In the genomic region with DNA sequence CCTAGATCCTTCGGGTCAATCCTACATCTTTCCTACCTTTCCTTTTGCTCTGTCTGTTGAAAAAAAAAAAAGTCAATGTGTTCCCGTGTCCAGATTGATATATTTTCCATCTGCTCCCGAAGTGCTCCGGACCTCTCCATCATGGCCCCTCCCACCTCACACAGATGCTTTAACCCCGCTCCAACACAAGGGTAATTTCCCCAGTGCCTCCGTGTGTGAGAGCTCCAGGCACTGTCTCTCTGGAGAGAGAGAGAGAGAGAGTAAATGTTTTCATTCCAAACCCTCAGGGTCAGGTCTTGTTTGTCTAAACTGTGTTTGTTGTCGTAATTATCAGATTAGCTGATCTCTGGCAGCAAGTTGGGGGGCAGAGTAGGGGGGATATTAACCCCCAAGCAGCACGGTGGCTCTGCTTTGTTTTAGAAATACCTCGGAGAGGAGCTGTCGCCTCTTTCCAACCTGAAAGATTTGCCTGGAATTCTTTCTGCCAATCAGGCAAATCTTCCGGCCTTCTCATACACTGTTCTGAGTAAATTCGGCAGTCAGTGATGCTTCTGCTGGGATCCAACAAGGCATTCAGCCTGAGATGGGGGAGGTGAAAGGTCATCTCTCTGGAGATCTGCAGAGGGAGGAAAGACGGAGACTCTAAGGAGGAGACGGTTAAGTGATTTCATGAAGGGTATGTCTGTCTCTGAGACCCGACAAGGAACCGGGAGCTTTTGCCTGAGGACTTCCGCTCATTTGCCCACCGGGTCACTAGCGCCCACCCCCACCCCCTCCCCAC, we compare ENCODE assay signal across 10 mouse cellular contexts. TPM values are rescaled to one million over a fixed set of nuclear protein-coding genes. Genes with fewer than 3 reads are reported as not detected.
A peak's percentile ranks its signal among the peaks of the same experiment; 100 is the strongest.
DNase-seq lines count a peak whose midpoint lies in the region; ATAC-seq and TF ChIP-seq lines count a peak whose summit lies in the region.
"Had no signal": no experiment of that assay in that cellular context is flagged by ENCODE, and none has a peak within 500 bp of the region (broad histone marks: within the 10 kb centered on the region; RNA-seq: fewer than 3 reads in every experiment).

No protein-coding gene starts in this region.

- peak overlapping the region; percentile 37; the same call in 1 of the 2 replicates for H3K9ac ChIP-seq in hindbrain, embryonic 11.5 days (ENCODE audit: low read depth, low read length)
- no peak overlapping the region; the same call in 1 of the 2 replicates for H3K9ac ChIP-seq in midbrain, embryonic 13.5 days (replicated peaks)

- TF ChIP-seq CTCF in testis, adult 2 months (IDR thresholded peaks at IDR 0.05; ENCODE audit: control insufficient read depth, insufficient read depth, insufficient replicate concordance, low read depth, low read length) = no peak
- no peak for TF ChIP-seq CTCF in cerebellum, adult 2 months (IDR thresholded peaks at IDR 0.05; ENCODE audit: borderline replicate concordance, insufficient read depth, low read depth, low read length)

- WGBS in hindbrain, embryonic 11.5 days = 6% methylated on average over 19 of the region's 19 CpGs
- 6% methylated on average over 19 of the region's 19 CpGs for WGBS in midbrain, embryonic 13.5 days
- 18% methylated on average over 19 of the region's 19 CpGs for WGBS in cerebellum, adult 2 months

- ATAC-seq in hindbrain, embryonic 11.5 days (ENCODE audit: low FRiP score) = no peak
- no peak for ATAC-seq in midbrain, embryonic 13.5 days

- peak overlapping the region; percentile 11; the same call in 1 of the 2 replicates for H3K4me3 ChIP-seq in testis, adult 2 months (ENCODE audit: control insufficient read depth, low read depth, low read length)
- H3K4me3 ChIP-seq in hindbrain, embryonic 11.5 days (ENCODE audit: low read depth, low read length) = no peak overlapping the region; the same call in 1 of the 2 replicates
- 0 out of 2 replicates have a peak overlapping the region, but pooled peaks have one; percentile 3 for H3K4me3 ChIP-seq in midbrain, embryonic 13.5 days (replicated peaks)
- H3K4me3 ChIP-seq in cerebellum, adult 2 months (replicated peaks; ENCODE audit: insufficient read depth, low read depth, low read length) = no peak overlapping the region

- no peak overlapping the region for H3K27ac ChIP-seq in testis, adult 2 months (ENCODE audit: control insufficient read depth, insufficient read depth, low read depth, low read length)
- H3K27ac ChIP-seq in hindbrain, embryonic 11.5 days (ENCODE audit: low read depth, low read length) = no peak overlapping the region
- no peak overlapping the region for H3K27ac ChIP-seq in midbrain, embryonic 13.5 days
- no peak overlapping the region for H3K27ac ChIP-seq in cerebellum, adult 2 months (ENCODE audit: insufficient read depth, low read length)

- H3K9me3 ChIP-seq in hindbrain, embryonic 11.5 days (ENCODE audit: control insufficient read depth, low read length) = no peaks in the 10 kb centered on the region
- no peaks in the 10 kb centered on the region for H3K9me3 ChIP-seq in midbrain, embryonic 13.5 days

- no peaks in the 10 kb centered on the region for H3K27me3 ChIP-seq in testis, adult 2 months (ENCODE audit: control insufficient read depth, insufficient read depth, low read length)
- no peaks in the 10 kb centered on the region for H3K27me3 ChIP-seq in hindbrain, embryonic 11.5 days (ENCODE audit: control insufficient read depth, insufficient read depth, low read length)
- peaks cover 23% of the 10 kb centered on the region; the same call in 1 of the 2 replicates for H3K27me3 ChIP-seq in midbrain, embryonic 13.5 days
- no peaks in the 10 kb centered on the region; the same call in 1 of the 2 replicates for H3K27me3 ChIP-seq in cerebellum, adult 2 months (ENCODE audit: control insufficient read depth, insufficient read depth, low read length)

- DNase-seq in testis, postnatal 10 days (ENCODE audit: low spot score) = no peak
- peak; percentile 57 for DNase-seq in hindbrain, embryonic 11.5 days (ENCODE audit: low spot score)
- DNase-seq in cerebellum, adult 2 months = no peak
- no peak for DNase-seq in cerebellum, postnatal 25 days
- no peak for DNase-seq in thymus, postnatal 25 days
- no peak for DNase-seq in cerebellum, postnatal 36 days
- DNase-seq: kidney, adult 8-10 months; right cerebral cortex, postnatal 25 days had no signal

- no peaks in the 10 kb centered on the region for H3K36me3 ChIP-seq in testis, adult 2 months (ENCODE audit: control insufficient read depth, insufficient read depth, low read length)
- H3K36me3 ChIP-seq in hindbrain, embryonic 11.5 days (ENCODE audit: control insufficient read depth, insufficient read depth, low read length) = no peaks in the 10 kb centered on the region
- H3K36me3 ChIP-seq in midbrain, embryonic 13.5 days = no peaks in the 10 kb centered on the region

- H3K4me2 ChIP-seq in hindbrain, embryonic 11.5 days (replicated peaks; ENCODE audit: low read depth, low read length) = peak overlapping the region; percentile 32
- peak overlapping the region; percentile 39 for H3K4me2 ChIP-seq in midbrain, embryonic 13.5 days (replicated peaks)

- no peak for TF ChIP-seq POLR2A in testis, adult 2 months (IDR thresholded peaks at IDR 0.05; ENCODE audit: control insufficient read depth, low read depth, low read length)
- no peak for TF ChIP-seq POLR2A in cerebellum, adult 2 months (IDR thresholded peaks at IDR 0.05; ENCODE audit: borderline replicate concordance, insufficient read depth, low read length)

- peaks cover 2% of the 10 kb centered on the region for H3K4me1 ChIP-seq in testis, adult 2 months (ENCODE audit: control insufficient read depth, insufficient read depth, low read length)
- peaks cover 4% of the 10 kb centered on the region; the same call in 1 of the 2 replicates for H3K4me1 ChIP-seq in hindbrain, embryonic 11.5 days (replicated peaks; ENCODE audit: control insufficient read depth, insufficient read depth, low read length)
- peaks cover 14% of the 10 kb centered on the region for H3K4me1 ChIP-seq in midbrain, embryonic 13.5 days (replicated peaks)
- no peaks in the 10 kb centered on the region for H3K4me1 ChIP-seq in cerebellum, adult 2 months (ENCODE audit: control insufficient read depth, insufficient read depth, low read length)

RNA-seq across cellular contexts. Expression of gene Got1, which starts 22.1 kb away (rescaled TPM):
- polyA plus RNA-seq in testis, adult 2 months (2012; rRNA removed) = 13.4 and 14.2 TPM in 2 replicates
- 51.0 and 53.4 TPM in 2 replicates for polyA plus RNA-seq in hindbrain, embryonic 11.5 days (2014; fragmentation: Nextera tagmentation; extraction: Ambion mirVana)
- polyA plus RNA-seq in midbrain, embryonic 13.5 days (2015; fragmentation: Nextera tagmentation; extraction: Ambion mirVana) = 67.3 and 73.2 TPM in 2 replicates
- polyA plus RNA-seq in cerebellum, adult 2 months (2012; rRNA removed) = 501 and 528 TPM in 2 replicates

Comparison
In these comparisons a context has a peak if more than half of its experiments do, and no peak if none do; other contexts are left out.
1. H3K4me3 ChIP-seq: peak in testis, adult 2 months (single experiment) and midbrain, embryonic 13.5 days (single experiment); none in hindbrain, embryonic 11.5 days (single experiment) and cerebellum, adult 2 months (single experiment).